Mouse (Mus musculus) embryonic facial prominence, embryonic 14.5 days (tissue): ENCODE results near the gene Acbd4. TPM values are rescaled to one million over a fixed set of nuclear protein-coding genes. Genes with fewer than 3 reads are reported as not detected.

Experiments
- ATAC-seq: fragments of 200-750 bp; cut with Nextera tagmentation; 2 replicates; pipeline ENCODE4 v1.8.0; 2017; ENCODE audit warnings: low read depth, moderate number of reproducible peaks, moderate TSS enrichment
- DNase-seq: peaks from one replicate; pipeline ENCODE4 v3.0.0-alpha.2; 2015; ENCODE audit warnings: low spot score
- H3K27ac ChIP-seq: fragments of 300-500 bp; sonication (generic); replicated peaks from 2 replicates; pipeline ENCODE4 v1.5.1; 2014; ENCODE audit warnings: low read depth, mild to moderate bottlenecking, low read length, moderate library complexity
- H3K27me3 ChIP-seq: fragments of 300-500 bp; sonication (generic); replicated peaks from 2 replicates; pipeline ENCODE4 v1.6.1; 2014; ENCODE audit warnings: low read length; ENCODE audit not compliant: control insufficient read depth, insufficient read depth
- H3K36me3 ChIP-seq: fragments of 300-500 bp; sonication (generic); 2 replicates; pipeline ENCODE4 v1.6.1; 2014; ENCODE audit warnings: low read length, mixed read lengths; ENCODE audit not compliant: control insufficient read depth, insufficient read depth
- H3K4me1 ChIP-seq: fragments of 300-500 bp; sonication (generic); 2 replicates; pipeline ENCODE4 v1.6.1; 2014; ENCODE audit warnings: antibody characterized with exemption, low read length; ENCODE audit not compliant: control insufficient read depth, insufficient read depth
- H3K4me2 ChIP-seq: fragments of 300-500 bp; sonication (generic); 2 replicates; pipeline ENCODE4 v1.6.1; 2014; ENCODE audit warnings: low read depth, mild to moderate bottlenecking, low read length, moderate library complexity, mixed read lengths
- H3K4me3 ChIP-seq: fragments of 300-500 bp; sonication (generic); 2 replicates; pipeline ENCODE4 v1.5.1; 2014; ENCODE audit warnings: low read depth, mild to moderate bottlenecking, low read length
- H3K9ac ChIP-seq: fragments of 300-500 bp; sonication (generic); 2 replicates; pipeline ENCODE4 v1.6.1; 2014; ENCODE audit warnings: low read depth, mild to moderate bottlenecking, low read length, moderate library complexity, mixed read lengths
- H3K9me3 ChIP-seq: fragments of 300-500 bp; sonication (generic); 2 replicates; pipeline ENCODE4 v1.6.1; 2016; ENCODE audit warnings: low read length; ENCODE audit not compliant: control insufficient read depth
- WGBS: fragments of 180-500 bp; shearing (Covaris S2); extraction: QIAGEN DNeasy Blood & Tissue Kit; methylation state at CpG from one replicate; pipeline ENCODE4 v1.1.7; 2014; 5-methylcytosine and 5-hydroxymethylcytosine counted together
- polyA plus RNA-seq: library from polyadenylated mRNA; unstranded; fragments of >200 nt; fragmentation: Nextera tagmentation; extraction: Ambion mirVana; gene quantifications from 2 replicates; pipeline ENCODE4 v1.2.1, GENCODE M21; 2014

The Acbd4 gene
- polyA plus RNA-seq, 1 experiment from 2014 or later = 15.0 TPM

- Histone ChIP-seq H3K27me3 (no peaks in the 10 kb centered on the region), H3K4me1 (no peaks in the 10 kb centered on the region; the same call in 1 of the 2 replicates), H3K4me3 (no peak overlapping the region), H3K9ac (no peak overlapping the region), H3K9me3 (no peaks in the 10 kb centered on the region), H3K27ac (peak overlapping the region; percentile 63), H3K36me3 (peaks cover 84% of the 10 kb centered on the region), H3K4me2 (no peak overlapping the region)
- ATAC-seq (peak; percentile 78), DNase-seq (peak; percentile 76)
- 50% methylated on average over 8 of the region's 8 CpGs for WGBS
Observed at GRCm38 (mm10) chr11:103067457-103068001, 34.0 kb upstream of the Acbd4 start.

GRCm38 (mm10) chr11:103068272-103068671, 33.2 kb upstream of the Acbd4 start:
- H3K27ac ChIP-seq = no peak overlapping the region
- 91% methylated on average over 4 of the region's 4 CpGs for WGBS
- H3K36me3 ChIP-seq = peaks cover 82% of the 10 kb centered on the region

GRCm38 (mm10) chr11:103068884-103069283, 32.6 kb upstream of the Acbd4 start:
- no peaks in the 10 kb centered on the region for H3K9me3 ChIP-seq
- H3K4me2 ChIP-seq = no peak overlapping the region
- no peak for ATAC-seq
- H3K4me3 ChIP-seq = no peak overlapping the region
- no peak for DNase-seq
- H3K36me3 ChIP-seq = peaks cover 76% of the 10 kb centered on the region
- 95% methylated on average over 11 of the region's 11 CpGs for WGBS
- no peak overlapping the region for H3K27ac ChIP-seq
- H3K4me1 ChIP-seq = no peaks in the 10 kb centered on the region; the same call in 1 of the 2 replicates
- no peaks in the 10 kb centered on the region for H3K27me3 ChIP-seq
- H3K9ac ChIP-seq = no peak overlapping the region

More at GRCm38 (mm10) chr11:103068272-103068671, 33.2 kb upstream of the Acbd4 start:
- H3K4me2 ChIP-seq = no peak overlapping the region
- no peak overlapping the region for H3K9ac ChIP-seq
- no peaks in the 10 kb centered on the region for H3K9me3 ChIP-seq
- ATAC-seq = no peak
- no peak for DNase-seq
- no peaks in the 10 kb centered on the region; the same call in 1 of the 2 replicates for H3K4me1 ChIP-seq
- H3K4me3 ChIP-seq = no peak overlapping the region
- H3K27me3 ChIP-seq = no peaks in the 10 kb centered on the region

GRCm38 (mm10) chr11:103069731-103070130, 31.8 kb upstream of the Acbd4 start:
- Histone ChIP-seq H3K9ac (no peak overlapping the region), H3K27ac (no peak overlapping the region), H3K4me3 (no peak overlapping the region), H3K36me3 (peaks cover 67% of the 10 kb centered on the region), H3K4me2 (no peak overlapping the region), H3K9me3 (no peaks in the 10 kb centered on the region), H3K27me3 (no peaks in the 10 kb centered on the region), H3K4me1 (no peaks in the 10 kb centered on the region; the same call in 1 of the 2 replicates)
- no peak for DNase-seq
- ATAC-seq = no peak
- 95% methylated on average over 2 of the region's 2 CpGs for WGBS

GRCm38 (mm10) chr11:103070322-103070880, 31.1 kb upstream of the Acbd4 start:
- 90% methylated on average over 10 of the region's 10 CpGs for WGBS
- H3K27ac ChIP-seq = no peak overlapping the region
- DNase-seq = no peak
- no peak for ATAC-seq
- H3K27me3 ChIP-seq = no peaks in the 10 kb centered on the region
- H3K4me1 ChIP-seq = no peaks in the 10 kb centered on the region; the same call in 1 of the 2 replicates
- no peak overlapping the region for H3K4me2 ChIP-seq
- no peaks in the 10 kb centered on the region for H3K9me3 ChIP-seq
- H3K36me3 ChIP-seq = peaks cover 62% of the 10 kb centered on the region
- H3K9ac ChIP-seq = no peak overlapping the region
- H3K4me3 ChIP-seq = no peak overlapping the region

GRCm38 (mm10) chr11:103073671-103074070, 27.8 kb upstream of the Acbd4 start:
- Histone ChIP-seq H3K4me3 (no peak overlapping the region), H3K9me3 (no peaks in the 10 kb centered on the region), H3K4me1 (no peaks in the 10 kb centered on the region), H3K27me3 (no peaks in the 10 kb centered on the region), H3K36me3 (peaks cover 30% of the 10 kb centered on the region), H3K4me2 (no peak overlapping the region), H3K27ac (no peak overlapping the region), H3K9ac (no peak overlapping the region)
- DNase-seq (no peak), ATAC-seq (no peak)
- 90% methylated on average over 7 of the region's 7 CpGs for WGBS

- Histone ChIP-seq H3K27me3 (no peaks in the 10 kb centered on the region), H3K27ac (no peak overlapping the region), H3K9me3 (no peaks in the 10 kb centered on the region), H3K36me3 (peaks cover 24% of the 10 kb centered on the region), H3K4me3 (no peak overlapping the region), H3K9ac (0 out of 2 replicates have a peak overlapping the region, but pooled peaks have one; percentile 1), H3K4me1 (no peaks in the 10 kb centered on the region), H3K4me2 (no peak overlapping the region)
- ATAC-seq (no peak), DNase-seq (no peak)
- 58% methylated on average over 10 of the region's 10 CpGs for WGBS
Observed at GRCm38 (mm10) chr11:103074121-103074650, 27.3 kb upstream of the Acbd4 start.

GRCm38 (mm10) chr11:103074796-103075323, 26.6 kb upstream of the Acbd4 start:
- Histone ChIP-seq H3K9me3 (no peaks in the 10 kb centered on the region), H3K4me3 (no peak overlapping the region), H3K27ac (no peak overlapping the region), H3K4me1 (no peaks in the 10 kb centered on the region), H3K4me2 (no peak overlapping the region), H3K36me3 (peaks cover 18% of the 10 kb centered on the region), H3K27me3 (peaks cover 4% of the 10 kb centered on the region), H3K9ac (0 out of 2 replicates have a peak overlapping the region, but pooled peaks have one; percentile 1)
- DNase-seq (no peak), ATAC-seq (no peak)
- 20% methylated on average over 9 of the region's 10 CpGs for WGBS
